Mouse (Mus musculus) C2C12 (cell line): ENCODE measurements around the gene 1700003H04Rik. TPM values are rescaled to one million over a fixed set of nuclear protein-coding genes. Genes with fewer than 3 reads are reported as not detected.

ENCODE experiments used
- H3K27me3 ChIP-seq: one replicate; pipeline ENCODE4 v1.6.1; 2011; ENCODE audit not compliant: control insufficient read depth, insufficient read depth, insufficient read length
- H3K36me3 ChIP-seq: one replicate; pipeline ENCODE4 v1.6.1; 2011; ENCODE audit not compliant: control insufficient read depth, insufficient read depth
- H3K4me3 ChIP-seq: one replicate; pipeline ENCODE4 v1.5.1; 2011; ENCODE audit warnings: mild to moderate bottlenecking, control low read depth; ENCODE audit not compliant: poor library complexity, insufficient read depth, severe bottlenecking
- H3K79me2 ChIP-seq: one replicate; pipeline ENCODE4 v1.6.1; 2011; ENCODE audit not compliant: control insufficient read depth, insufficient read depth
- H3K79me3 ChIP-seq: one replicate; pipeline ENCODE4 v1.6.1; 2011; ENCODE audit warnings: low read depth, control low read depth
- H3ac ChIP-seq: one replicate; pipeline ENCODE3; 2011; ENCODE audit warnings: low read depth; ENCODE audit not compliant: control insufficient read depth, insufficient read length
- CEBPB ChIP-seq: IDR thresholded peaks from one replicate; pipeline ENCODE4 v1.6.1; 2011; ENCODE audit warnings: low read depth, mild to moderate bottlenecking, control low read depth, moderate library complexity
- CTCF ChIP-seq: IDR thresholded peaks from one replicate; pipeline ENCODE4 v1.5.1; 2011; ENCODE audit not compliant: control insufficient read depth, insufficient read depth, insufficient read length
- FOSL1 ChIP-seq: IDR thresholded peaks from one replicate; pipeline ENCODE4 v1.8.0; 2011; ENCODE audit warnings: mild to moderate bottlenecking, low read length; ENCODE audit not compliant: poor library complexity, insufficient read depth, severe bottlenecking
- MAX ChIP-seq: IDR thresholded peaks from one replicate; pipeline ENCODE4 v1.6.1; 2011; ENCODE audit warnings: mild to moderate bottlenecking, control low read depth
- MYOD1 ChIP-seq: IDR thresholded peaks from one replicate; pipeline ENCODE4 v1.6.1; 2011; ENCODE audit warnings: low read depth; ENCODE audit not compliant: control insufficient read depth, insufficient read length
- MYOG ChIP-seq: IDR thresholded peaks from one replicate; pipeline ENCODE4 v1.6.1; 2011; ENCODE audit not compliant: control insufficient read depth, insufficient read length; ENCODE audit errors: extremely low read depth
- USF1 ChIP-seq: IDR thresholded peaks from one replicate; pipeline ENCODE4 v1.6.1; 2011; ENCODE audit warnings: low read depth, mild to moderate bottlenecking, control low read depth, moderate library complexity
- polyA plus RNA-seq: library from polyadenylated mRNA; unstranded; fragments of >200 nt; fragmentation: generic; extraction: Trizol; gene quantifications from one replicate; pipeline ENCODE4 v1.2.1, GENCODE M21; 2012; ENCODE audit warnings: missing spikeins

Gene 1700003H04Rik
- polyA plus RNA-seq, 1 experiment, result not detected

DNA sequence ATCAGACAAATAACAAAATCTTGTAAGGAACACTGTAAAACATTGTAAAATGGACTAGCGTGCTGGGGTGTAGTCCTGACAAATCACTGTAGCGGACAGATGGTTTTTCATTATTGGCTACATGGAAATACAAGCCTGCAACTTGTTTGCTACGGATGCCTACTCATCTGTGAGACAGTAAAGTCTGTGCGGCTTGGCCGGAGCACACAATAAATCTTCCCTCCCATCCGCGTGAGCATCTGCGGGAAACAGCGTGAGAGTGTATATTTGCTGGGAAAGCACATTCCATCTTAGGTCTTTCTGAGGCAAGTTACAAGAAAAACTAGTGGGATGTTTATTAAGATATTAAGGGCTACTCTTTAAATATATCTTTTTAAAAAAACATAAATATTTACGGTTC lies 32.0 kb downstream of the 1700003H04Rik start:
- H3ac ChIP-seq, result no peak overlapping the region
- TF ChIP-seq CEBPB, result no peak
- TF ChIP-seq CTCF, result no peak
- no peak for TF ChIP-seq MYOG
- no peak for TF ChIP-seq MAX
- TF ChIP-seq USF1, result no peak
- TF ChIP-seq MYOD1, result no peak
- no peak for TF ChIP-seq FOSL1
- H3K79me2 ChIP-seq, result no peaks in the 10 kb centered on the region
- no peak overlapping the region for H3K4me3 ChIP-seq
- H3K36me3 ChIP-seq, result no peaks in the 10 kb centered on the region
- H3K27me3 ChIP-seq, result no peaks in the 10 kb centered on the region
- H3K79me3 ChIP-seq, result no peaks in the 10 kb centered on the region

DNA sequence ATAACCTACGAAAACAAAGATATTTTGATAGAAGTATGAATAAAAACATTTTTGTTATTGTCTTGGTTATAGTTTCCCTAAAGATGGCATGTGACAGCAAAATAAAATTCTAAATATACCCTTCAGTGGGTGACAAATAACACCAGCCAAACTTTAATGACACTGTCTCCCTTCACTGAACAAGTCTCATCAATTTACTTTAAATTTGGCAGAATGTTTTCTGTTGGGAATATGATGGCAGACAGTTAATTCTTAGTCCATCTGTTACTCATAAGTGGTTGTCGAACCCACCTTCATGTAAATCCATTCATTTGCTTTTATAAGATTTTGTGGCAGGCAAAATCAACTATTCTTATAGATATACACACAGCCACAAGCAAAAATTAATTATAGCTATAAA lies 42.6 kb downstream of the 1700003H04Rik start:
- Histone ChIP-seq H3K27me3 (no peaks in the 10 kb centered on the region), H3K4me3 (no peak overlapping the region), H3K36me3 (no peaks in the 10 kb centered on the region), H3K79me2 (no peaks in the 10 kb centered on the region), H3K79me3 (no peaks in the 10 kb centered on the region), H3ac (no peak overlapping the region)
- TF ChIP-seq MYOD1, result no peak
- no peak for TF ChIP-seq CEBPB
- no peak for TF ChIP-seq CTCF
- TF ChIP-seq MAX, result no peak
- TF ChIP-seq USF1, result no peak
- TF ChIP-seq MYOG, result no peak
- no peak for TF ChIP-seq FOSL1

DNA sequence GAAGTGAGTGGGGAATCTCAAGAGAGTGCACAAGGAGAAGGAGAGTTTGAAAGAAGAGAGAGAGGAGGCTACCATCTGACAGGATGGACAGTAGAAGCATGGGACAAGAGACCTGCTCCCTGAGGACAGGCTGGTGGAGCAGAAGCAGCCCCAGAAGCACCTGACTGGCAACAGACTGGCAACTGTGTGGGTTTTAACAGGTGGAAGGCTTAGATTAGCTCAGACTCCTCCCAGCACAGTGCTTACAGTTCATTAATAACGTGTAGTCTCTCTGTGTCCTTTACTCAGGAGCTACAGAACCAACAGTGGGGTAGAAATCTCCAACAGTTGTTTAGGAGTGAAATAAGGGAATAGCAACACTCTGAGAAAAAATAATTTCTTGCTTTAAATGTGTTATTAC lies 44.3 kb downstream of the 1700003H04Rik start:
- no peak for TF ChIP-seq CEBPB
- TF ChIP-seq MYOD1, result no peak
- no peak for TF ChIP-seq CTCF
- no peak for TF ChIP-seq FOSL1
- TF ChIP-seq MYOG, result no peak
- no peak for TF ChIP-seq USF1
- no peak for TF ChIP-seq MAX
- no peaks in the 10 kb centered on the region for H3K79me3 ChIP-seq
- no peak overlapping the region for H3ac ChIP-seq

DNA sequence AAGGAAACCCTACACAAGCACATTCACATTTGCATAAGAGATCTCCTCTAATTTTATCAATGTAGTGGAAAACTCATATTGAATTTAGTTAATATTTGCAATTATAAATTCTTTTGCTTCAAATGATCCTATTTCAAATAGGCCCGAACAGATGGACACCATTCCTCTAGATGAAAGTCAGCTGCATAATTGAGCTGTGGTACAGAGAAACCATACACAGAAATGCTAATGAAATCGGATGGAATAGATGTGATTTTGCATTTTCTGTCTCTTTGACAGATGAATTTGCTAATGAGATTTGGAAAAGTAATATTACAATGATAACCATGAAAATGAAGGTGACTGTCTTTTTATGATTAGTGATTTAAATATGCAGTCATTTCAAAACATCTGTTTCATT lies 62.1 kb downstream of the 1700003H04Rik start:
- Histone ChIP-seq H3K36me3 (no peaks in the 10 kb centered on the region), H3ac (no peak overlapping the region)

More for the DNA sequence above, 44.3 kb downstream of the 1700003H04Rik start:
- H3K36me3 ChIP-seq, result no peaks in the 10 kb centered on the region
- H3K79me2 ChIP-seq, result no peaks in the 10 kb centered on the region
- H3K27me3 ChIP-seq, result no peaks in the 10 kb centered on the region
- H3K4me3 ChIP-seq, result no peak overlapping the region

More for the DNA sequence above, 62.1 kb downstream of the 1700003H04Rik start:
- TF ChIP-seq USF1 (no peak), CEBPB (no peak), MAX (no peak), CTCF (no peak), MYOD1 (no peak), MYOG (no peak), FOSL1 (no peak)
- Histone ChIP-seq H3K79me3 (no peaks in the 10 kb centered on the region), H3K27me3 (no peaks in the 10 kb centered on the region), H3K4me3 (no peak overlapping the region), H3K79me2 (no peaks in the 10 kb centered on the region)

Other genes starting within 250 kb of the 1700003H04Rik start
- gene 1700006A11Rik, start 155.1 kb downstream of the 1700003H04Rik start, polyA plus RNA-seq, result not detected